Mouse (Mus musculus): ENCODE measurements around the gene Oxtr.
A peak's percentile ranks its signal among the peaks of the same experiment; 100 is the strongest.

The Oxtr gene

DNA sequence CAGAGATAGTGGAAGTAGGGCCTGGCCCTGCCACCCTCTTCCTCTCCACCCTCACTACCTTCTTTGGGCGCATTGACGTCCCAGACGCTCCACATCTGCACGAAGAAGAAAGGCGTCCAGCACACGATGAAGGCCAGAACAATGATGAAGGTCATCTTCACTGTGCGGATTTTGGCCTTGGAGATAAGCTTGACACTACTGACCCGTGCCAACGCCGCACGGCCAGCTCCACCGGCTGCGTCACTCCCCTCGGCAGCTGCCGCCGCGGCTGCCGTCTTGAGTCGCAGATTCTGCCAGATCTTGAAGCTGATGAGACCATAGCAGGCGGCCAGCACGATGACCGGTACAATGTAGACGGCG lies 942 bp downstream of the Oxtr start:
- DNase-seq (ENCODE audit: low spot score in 2 of 2): no peak

DNA sequence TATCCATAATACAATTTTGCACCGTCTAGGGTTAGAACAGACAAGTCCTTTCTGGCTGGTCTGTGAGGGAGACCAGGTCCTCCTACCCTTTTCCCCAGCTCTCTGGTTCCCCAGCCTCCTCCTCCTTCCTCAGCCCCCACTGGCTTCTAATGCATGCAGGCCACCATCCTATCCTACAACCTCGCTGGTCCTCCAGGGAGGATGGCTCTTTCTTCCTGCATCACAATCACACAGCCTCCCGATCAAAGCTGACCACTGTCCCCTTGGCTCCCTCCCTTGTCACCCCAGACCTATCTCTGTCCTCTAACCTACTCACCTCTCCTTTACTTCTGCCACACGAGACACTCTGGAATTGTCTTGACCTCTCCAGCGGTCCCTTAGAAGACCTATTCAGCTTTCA lies 1.8 kb downstream of the Oxtr start:
- no peak for DNase-seq (ENCODE audit: low spot score in 2 of 2)

DNA sequence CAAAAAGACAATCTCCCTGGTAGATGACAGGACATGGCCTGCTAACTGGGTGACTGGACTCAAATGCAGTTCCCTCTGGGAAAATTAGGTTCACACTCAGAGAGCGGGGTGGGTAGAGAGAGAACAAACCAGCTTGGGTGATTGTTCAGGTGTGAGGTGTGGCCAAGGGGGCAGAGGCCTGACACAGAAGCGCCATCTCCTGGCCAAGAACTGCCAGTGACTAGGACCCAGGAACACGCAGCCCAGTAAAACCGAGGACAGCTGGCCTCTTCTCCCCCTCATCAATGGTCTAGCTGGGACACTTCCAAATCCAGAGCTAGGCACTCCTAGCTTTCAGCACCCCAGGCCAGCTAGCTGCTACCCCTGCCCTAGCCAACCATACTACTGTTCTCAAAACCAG lies 5.4 kb downstream of the Oxtr start:
- peak in 1 of 2 experiments; percentile 20 for DNase-seq (ENCODE audit: low spot score in 2 of 2)

DNA sequence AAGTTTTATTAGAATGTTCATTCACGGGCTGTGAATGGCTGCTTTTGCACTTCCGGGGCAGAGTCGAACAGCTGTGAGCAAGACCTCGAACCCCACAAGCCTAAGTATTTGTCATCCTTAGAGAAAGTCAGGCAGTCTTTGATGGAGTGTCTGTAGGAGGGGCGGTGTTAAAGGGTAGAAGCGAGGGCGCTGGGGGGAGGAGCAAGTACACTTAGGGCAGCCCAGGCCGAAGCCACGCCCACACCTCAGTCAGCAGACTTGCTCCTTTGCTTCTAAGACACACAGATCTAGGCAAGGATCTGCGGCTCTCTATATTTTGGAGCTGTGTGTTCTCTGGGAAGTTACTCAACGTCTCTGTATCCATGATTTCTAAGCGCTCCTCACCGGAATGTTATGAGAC lies 9.9 kb downstream of the Oxtr start:
- DNase-seq (ENCODE audit: low spot score in 2 of 2): no peak

DNA sequence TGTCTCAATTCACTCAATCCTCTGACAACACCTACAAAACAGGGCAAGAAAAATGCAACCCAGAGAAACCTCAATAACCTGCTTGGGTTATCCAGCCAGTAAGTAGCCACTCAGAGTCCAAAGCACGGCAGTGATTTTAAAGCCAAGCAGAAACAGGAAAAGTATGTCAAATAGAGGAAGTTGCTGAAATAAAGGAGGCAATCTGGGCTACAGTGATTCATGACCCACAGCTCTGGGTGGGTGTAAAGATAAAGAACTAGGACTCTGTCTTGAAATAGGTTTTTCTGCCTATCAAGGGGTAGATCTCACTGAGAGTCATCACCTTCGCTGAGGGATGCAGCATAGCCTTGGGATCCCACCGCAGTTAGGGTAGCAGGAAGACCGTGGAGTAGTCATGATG lies 18.1 kb downstream of the Oxtr start:
- DNase-seq (ENCODE audit: low spot score in 2 of 2): no peak

DNA sequence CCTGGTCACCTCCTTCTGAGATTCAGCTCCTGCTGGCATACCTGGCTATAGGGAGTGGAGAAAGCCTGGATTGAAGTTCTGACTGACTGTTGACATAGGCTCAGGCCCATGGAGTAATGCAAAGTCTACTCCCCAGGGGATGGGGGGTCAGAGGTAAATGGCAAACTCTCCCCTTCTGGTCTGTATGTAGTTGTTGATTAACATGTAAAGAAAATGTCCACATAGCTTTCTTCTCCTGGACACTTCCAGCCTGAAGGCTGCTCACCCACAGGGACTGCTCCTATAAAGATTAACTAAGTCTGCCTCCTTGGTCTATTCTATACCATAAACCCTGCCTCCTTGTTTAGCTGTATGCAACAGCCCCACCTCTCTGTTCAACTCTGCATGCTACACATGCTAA lies 23.7 kb downstream of the Oxtr start:
- DNase-seq (ENCODE audit: low spot score in 2 of 2): no peak

DNA sequence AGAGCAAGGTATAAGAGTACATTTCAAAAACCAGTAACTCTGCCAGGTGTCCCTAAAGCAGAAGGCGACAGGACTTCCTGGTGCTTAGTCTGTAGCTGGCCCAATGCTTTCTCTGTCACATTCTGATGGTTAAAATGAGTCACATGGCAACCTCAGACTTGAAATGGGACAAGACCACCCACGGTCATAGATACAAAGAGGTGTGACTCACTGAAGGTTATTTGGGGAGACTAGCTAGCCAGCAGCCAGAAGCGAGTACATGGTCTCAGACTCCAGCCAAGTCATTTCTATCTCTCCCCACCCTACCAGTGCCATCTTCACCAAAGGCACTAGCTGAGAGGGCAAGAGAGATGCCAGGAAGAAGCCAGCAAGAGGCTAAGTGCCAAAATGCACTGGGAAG lies 24.3 kb downstream of the Oxtr start:
- DNase-seq (ENCODE audit: low spot score in 2 of 2): no peak

DNA sequence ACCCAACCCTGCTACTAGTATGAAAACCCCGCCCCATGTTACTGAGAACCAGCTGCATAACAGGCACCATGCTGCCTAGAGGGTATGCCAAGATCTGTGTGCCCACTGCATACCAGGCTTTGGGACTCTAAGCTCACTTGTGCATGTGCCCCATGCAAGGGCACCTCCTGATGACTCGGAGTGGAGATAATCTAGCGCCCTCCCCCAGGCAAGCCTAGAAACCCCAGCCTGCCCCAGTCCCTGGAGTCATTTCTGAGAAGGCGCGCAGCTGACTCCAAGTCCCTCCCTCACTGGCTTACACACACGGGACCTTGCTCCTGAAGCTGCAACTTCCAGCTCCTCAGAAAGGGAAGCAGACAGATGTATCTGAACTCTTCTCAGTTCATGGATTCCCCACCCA lies 26.4 kb downstream of the Oxtr start:
- no peak for DNase-seq (ENCODE audit: low spot score in 2 of 2)

DNA sequence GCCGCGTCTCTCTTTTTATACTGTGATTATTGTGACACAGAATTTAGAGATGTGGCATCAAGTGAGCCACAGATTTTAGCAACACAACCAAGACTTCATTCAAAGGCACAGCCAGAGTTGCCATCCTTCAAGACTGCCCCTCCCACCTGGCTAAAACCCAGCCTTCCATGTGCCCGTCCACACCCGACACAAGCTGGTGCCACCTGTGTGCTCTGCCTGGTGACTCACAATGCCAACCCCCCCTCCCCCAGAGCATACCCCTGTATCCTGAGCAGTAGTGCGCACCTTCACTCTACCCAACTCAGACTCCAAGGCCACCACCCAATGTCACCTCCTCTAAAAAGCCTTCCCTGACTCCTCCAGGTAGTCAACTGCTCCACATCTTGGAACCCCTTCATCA lies 28.3 kb downstream of the Oxtr start:
- DNase-seq (ENCODE audit: low spot score in 2 of 2): no peak

DNA sequence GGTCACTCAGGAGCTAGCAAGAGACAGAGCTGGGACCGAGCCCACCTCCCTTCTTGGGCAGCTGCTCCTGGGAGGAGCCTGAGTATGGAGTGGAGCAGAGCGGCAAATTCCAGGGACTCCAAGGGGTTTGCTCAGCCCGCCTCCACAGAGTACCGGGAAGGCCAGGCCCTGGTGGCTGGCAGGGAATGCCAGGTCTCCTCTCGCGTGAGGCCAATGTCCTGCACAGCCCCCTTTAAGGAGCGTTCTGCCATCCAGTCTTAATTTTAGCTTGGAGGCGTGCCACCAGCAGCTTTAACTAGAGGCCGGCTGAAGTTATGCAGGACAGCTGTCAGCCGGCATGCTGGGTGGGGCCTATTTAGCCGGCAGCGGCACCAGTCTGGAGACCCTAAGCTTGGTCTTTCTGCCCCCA lies 30.4 kb downstream of the Oxtr start, which contains the start of gene Cav3:
Gene Cav3, plus strand, starts transcription at position 165 of the 409 bp plus-strand sequence.
- no peak for DNase-seq (ENCODE audit: low spot score in 2 of 2)

DNA sequence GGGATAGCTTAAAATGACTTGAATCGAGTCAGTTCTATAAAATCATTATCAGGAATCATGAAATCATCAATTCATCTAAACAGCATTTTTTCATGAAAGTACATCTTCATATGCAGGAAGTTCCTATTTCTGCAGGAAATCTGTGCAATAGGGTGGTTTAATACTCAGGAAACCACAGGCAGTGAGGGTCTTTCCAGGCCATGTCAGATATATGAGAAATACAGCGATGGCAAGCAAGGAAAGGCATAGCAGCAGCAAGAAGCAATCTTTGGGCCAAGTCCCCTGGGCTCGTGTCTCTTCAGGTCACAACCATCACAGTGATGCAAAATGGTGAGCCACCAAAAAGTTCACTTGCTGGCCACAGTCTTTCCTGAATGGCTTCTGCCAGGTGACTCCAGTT lies 44.1 kb downstream of the Oxtr start:
- no peak for DNase-seq (ENCODE audit: low spot score in 2 of 2)

DNA sequence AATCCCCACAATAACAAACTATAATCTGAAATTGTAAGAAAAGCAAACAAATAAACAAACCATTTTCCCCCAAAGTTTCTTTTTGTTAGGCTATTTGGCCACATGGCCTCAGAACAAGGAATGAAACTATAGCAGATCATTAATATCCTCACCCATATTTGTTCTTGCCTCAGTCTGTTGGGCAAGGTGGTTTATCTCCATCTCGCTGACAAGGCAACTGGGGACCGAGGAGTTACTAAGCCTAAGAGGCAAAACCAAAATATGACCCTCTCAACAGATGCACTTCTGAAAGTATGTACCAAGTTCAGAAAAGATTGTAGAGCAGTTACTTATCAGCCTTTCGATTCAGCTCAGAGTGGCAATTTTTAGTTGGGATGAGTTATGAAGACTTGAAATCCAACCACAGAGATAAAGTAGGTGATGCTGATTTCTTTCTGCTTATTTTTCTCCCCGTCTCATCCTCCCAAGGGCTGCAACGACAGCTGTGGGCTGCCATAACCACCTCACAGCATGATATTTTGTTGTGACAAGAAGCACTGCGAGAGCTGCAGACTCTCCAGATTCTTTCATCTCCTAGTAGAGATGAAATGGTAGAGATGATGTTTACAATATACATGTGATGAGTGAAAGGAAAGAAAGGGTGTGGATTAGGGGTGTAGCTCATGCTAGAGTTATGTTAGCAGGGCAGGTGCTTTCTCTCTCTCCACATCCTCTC lies 63.6 kb downstream of the Oxtr start:
- no peak for DNase-seq (ENCODE audit: low spot score in 2 of 2)

DNA sequence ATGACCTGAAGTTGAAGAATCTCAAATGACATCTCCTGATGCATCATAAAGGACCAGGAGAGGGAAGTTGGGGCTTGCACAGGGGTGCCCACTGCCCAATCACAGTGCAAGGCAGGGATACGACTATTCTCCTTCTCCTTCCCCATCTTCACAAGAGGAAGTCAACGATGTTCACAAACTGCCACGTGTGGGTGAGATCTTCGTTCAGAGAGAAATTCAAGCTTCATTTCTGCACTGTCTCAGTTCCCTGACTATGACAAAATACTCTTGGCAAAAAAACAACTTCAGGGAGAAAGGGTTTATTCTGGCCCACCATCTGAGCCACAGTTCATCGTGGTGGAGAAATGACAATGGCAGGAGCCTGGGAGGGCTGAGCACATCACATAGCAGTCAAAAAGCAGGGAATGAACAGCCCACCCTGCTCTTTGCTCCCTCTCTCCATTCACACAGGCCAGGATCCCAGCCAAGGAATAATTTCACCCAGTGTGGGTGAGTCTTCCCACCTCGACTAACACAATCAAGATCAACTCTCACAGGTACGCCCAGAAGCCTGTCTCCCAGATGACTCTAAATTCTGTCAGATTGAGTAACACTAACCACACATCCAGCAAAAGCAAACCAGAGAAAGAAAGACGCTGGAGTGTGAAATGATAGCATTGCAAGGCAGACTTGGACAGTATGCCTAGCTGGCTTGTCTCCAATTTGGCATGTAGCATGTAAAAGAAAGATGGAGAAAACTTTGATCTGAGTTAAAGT lies 65.8 kb downstream of the Oxtr start:
- peak in 1 of 2 experiments; percentile 14 for DNase-seq (ENCODE audit: low spot score in 2 of 2)
